Mouse (Mus musculus) 3T3-L1 (cell line): Measurements from ENCODE around the gene Nab2.

ENCODE experiments used
- DNase-seq: peaks from one replicate; pipeline ENCODE4 v3.0.0-alpha.2; 2015; ENCODE audit warnings: low read depth, low spot score

Nab2 gene

DNA sequence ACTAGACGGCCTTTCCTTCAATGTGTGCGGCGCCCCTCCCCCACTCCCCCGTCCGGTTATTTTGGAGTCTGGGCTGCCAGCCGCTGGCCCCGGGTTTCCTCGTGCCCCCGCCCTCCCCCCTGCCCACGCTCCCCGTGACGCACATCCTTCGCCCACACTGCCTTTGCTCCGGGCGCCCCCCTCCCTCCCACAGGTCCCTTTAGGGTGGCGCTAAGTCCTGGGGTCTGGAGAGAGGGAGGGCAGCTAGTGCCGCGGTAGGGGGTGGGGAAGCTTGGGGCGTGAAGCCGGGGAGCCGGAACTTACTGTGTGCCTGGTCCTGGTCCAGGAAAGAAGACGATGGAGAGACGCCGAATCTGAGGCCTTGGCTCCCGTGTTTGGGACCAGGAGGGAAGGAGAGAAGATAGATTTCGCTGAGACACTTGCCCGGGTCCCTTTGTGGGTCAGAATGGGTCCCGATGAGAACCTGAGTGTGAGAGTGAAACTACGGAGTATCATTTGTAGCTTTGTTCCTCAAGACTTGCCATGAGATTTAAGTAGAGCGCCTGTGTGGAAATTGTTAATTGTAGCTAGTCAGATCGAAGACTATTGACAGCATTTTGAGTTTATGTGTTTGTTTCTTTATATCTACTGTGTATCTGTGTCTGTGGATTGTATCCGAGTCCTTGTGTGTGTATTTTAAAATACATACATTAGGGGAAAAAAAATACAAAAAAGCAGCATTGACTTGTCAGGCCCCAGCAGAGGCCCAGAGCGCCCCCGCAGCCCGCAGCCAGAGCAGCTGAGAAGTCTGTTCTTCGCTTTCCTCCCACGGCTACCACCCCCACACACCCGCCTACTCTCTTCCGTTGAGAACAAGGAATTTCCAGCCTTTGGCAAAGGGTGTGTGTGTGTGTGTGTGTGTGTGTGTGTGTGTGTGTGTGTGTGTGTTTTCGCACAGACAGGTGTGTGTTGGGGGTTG is at the start of gene Nab2:
TSS of gene Nab2 (minus strand) at position 476 of the 958 bp plus-strand sequence.
- peak; percentile 93 for DNase-seq

DNA sequence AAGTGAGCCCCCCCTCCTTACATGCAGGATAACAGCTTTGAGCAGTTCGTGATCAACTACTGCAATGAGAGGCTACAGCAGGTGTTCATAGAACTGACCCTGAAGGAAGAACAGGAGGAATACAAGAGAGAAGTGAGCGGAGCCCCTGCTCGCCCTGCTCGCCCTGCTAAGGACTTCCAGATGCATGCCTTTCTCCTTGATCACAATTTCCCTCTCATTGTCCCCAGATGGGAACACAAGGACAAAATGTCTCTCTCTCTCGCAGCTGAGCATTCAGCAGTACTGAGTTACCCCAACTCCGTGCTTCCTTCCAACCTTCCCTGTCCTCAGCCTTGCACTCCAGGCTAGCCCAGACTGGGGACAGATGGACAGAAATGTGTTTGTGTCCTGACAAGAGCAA is 44.4 kb upstream of the Nab2 start:
- no peak for DNase-seq

DNA sequence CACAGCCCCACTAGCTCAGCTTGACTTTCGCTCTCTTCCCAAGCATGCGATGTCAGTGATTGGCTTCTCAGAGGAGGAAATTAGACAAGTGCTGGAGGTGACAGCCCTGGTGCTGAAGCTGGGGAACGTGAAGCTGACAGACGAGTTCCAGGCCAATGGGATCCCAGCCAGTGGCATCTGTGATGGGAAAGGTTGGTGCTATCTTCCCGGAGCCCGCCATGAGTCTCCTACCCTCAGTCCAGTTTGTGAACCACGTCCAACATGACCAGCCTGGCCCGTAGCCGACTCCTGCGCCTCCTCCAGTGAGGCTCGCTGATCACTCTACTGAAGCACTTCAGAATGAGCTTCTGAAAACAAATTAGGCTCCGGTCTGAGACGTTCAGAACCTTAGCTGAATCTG is 42.0 kb upstream of the Nab2 start:
- DNase-seq: no peak

DNA sequence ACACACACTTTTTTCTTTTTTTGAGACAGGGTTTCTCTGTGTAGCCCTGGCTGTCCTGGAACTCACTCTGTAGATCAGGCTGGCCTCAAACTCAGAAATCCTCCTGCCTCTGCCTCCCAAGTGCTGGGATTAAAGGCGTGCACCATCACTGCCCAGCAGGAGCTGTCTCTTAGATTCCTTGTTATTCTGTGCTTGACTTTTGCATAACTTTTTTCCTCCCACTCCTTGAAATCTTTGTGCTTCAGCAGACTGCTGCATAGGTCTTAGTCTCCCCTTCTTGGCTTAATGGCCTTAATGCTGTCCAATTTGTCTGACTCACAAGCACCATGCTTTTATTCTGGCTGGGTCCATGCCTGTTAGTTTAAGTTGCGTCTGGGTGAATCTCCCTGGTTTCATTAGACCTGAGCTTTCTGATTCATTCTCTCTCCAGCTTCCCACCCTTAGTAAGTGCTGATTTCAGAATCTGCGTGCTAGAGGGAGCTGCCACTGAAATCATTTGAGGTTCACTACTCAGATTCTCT is 40.5 kb upstream of the Nab2 start:
- DNase-seq: no peak

DNA sequence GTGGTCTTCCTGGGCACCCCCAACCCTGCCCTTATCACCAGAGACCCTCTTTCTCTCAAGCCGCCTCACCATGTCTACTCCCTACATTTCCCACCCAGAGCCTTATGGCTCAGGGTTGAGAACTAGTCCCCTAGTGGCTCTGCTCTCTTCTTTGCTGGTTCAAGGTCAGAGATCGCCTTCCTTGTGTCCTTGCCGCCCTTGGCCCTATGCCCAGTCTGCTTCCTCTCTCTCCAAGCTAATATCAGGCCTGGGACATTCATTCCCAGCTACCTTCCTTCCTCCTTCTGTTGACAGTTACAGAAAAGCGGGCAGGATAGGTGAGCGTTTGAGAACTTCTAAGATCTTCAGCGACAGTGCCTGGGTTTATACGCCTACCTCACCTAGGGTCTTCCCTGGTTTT is 39.4 kb upstream of the Nab2 start:
- DNase-seq: no peak

DNA sequence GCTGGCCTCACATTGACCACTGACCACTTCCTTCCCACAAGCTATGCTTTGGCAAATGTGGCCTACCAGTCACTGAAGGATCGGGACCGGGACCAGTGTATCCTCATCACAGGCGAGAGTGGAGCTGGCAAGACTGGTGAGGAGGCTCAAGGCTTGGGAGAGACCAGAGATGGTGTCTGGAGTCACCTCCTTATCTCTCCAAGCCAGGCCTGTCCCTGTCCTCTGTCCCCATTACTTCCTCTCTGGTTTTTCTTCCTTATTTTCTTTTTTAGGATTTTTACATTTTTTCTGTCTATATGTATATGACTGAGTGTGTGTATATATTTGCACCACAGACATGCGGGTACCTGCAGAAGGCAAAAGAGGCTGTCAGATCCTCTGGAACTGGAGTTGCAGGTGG is 37.4 kb upstream of the Nab2 start:
- no peak for DNase-seq

DNA sequence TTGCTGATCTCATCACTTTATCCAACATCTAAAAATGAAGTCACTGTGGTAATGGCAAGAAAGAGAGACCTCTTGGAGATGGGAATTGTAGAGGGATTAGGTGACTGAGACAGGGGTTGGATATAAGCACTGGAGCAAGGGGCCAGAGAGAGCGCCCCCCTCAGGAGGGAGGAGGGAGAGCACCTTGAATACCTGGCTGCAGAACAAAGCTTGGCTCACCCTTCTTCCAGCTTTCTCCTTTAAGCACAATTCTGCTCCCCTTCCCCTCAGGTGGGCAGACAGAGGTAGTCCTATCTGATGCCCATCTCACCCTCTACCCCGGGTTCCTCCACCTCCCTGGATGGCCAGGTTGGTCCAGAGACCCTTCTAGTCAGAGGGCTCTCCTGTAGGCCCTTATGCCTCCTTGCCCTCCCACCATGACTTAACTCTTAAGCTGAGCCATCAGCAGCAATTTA is 36.4 kb upstream of the Nab2 start, which contains the start of gene Myo1a:
TSS of gene Myo1a (plus strand) at position 405 of the 455 bp plus-strand sequence.
- no peak for DNase-seq

DNA sequence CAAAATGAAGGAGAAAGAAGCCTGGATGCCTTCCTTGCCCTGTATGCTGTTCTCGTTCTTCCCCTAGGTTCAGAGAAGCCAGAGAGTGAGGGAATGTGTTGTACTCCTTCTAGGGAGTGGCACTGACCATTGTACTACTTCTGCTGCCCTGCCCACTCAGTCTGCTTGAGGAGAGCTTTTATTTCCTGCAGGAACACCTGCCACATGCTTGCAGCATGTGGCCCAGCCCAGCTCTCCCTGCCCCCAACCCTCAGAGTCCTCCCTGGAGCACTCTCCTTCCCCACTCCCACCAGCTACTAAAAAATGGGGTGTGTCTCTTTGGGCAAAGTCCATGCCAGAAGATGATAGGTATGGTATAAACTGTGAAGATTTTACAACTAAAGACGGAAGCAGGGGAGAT is 35.9 kb upstream of the Nab2 start:
- no peak for DNase-seq

DNA sequence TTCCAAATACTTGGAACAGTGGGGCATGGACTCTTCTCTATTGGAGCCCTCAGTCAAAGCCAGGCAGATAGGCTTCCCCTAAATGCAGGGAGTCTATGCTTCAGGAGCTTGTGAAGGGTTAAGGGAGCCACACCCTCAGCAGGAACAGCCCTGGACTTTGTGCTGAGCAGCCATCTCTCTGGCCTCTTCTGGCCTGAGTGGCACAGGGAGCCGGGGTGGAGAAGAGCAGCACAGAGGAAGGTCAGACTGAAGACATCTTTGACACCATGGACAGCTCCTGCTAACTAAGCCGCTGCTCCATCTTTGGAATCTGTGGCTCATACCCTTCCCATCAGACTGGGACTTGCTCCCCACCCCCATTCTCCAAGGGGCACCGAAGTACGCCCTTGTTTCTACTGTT is 34.9 kb upstream of the Nab2 start:
- peak; percentile 29 for DNase-seq

DNA sequence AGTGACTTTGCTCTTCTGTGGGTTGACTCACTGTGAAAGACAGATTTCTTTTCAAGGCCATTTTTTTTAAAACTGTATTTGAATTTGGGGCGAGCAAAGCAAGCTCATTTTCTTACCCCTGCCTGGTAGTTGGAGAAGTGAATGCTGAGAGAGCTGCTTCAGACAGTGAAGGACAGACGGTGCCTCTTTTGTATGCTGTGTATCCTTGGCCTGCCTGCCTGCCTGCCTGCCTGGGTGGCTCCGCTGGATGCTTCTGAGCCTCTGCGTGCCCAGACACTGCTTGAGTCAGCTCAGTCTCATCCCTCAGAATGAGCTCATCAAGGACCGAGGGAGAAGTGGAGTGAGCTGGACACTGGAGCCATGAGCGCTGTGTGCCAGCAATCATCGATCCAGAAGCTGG is 30.6 kb upstream of the Nab2 start:
- DNase-seq: no peak

DNA sequence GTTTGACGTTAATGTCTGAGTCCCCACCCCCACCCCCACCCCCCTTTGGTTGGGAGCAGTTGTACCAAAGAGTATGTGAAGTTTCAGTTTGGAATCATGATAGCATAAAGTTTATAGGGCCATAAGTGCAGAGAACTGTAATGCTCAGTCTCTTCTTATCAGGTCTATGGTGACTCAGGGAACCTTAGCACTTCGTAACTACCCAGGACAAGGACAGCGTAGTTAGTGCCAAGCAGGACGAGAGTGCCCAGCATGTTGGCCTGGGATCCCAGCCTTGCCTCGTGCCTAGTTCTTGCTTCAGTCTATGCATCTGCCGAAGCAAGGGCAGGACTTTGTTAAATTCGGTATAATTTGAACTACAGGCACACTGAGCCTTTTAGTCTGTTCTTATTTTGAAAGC is 27.4 kb upstream of the Nab2 start:
- no peak for DNase-seq

DNA sequence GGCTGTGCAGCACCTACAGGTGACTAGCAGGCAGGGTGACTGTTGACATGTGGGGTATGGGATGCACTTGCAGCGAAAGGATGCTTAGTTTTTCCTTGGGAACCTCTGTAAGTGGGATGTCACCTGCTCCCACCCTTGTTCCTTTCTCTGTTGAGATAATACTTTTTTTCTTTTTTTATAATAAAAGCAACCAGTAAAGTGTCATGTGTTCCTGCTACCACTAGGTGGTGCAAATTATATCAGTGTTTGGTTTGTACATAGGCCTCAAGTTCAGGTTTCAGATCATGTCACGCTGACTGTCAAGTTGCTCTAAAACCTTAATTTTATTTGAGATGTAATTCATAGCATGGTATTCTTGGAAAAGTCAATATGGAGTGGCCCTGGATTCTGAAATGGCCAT is 26.3 kb upstream of the Nab2 start:
- DNase-seq: peak; percentile 55

DNA sequence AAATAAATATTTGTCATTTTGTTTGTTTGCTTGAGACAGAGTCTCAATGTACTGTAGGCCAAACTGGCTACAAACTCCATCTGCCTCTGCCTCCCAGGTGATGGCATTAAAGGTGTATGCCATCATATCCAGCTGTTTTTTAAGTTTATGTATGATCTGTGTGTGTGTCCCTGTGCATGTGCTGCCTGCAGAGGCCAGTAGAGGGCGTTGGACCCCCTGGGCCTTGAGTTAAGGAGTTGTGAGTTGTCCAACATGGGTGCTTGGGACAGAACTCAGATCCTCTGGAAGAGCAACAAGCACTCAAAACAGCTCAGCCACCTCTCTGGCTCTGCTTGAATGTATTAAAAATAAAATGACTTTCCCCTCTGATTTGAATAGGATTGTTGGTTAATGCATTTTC is 22.7 kb upstream of the Nab2 start:
- no peak for DNase-seq

DNA sequence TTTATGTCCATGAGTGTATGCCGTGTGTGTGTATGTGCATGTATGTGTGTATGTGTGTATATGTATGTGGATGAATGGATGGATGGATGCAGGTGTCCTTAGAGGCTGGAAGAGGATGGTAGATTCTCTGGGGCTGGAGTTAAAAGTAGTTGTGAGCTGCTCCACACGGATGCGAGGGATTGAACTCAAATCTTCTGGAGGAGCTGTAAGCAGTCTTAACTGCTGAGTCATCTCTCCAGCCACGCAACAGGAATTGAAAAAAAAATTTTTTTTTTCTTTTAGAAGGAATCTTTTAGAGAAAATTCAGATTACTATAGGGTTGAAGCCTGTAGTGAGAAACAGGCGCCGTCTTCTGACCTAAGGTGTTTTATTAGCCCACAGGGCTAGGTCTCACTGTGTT is 14.5 kb upstream of the Nab2 start:
- DNase-seq: peak; percentile 60

DNA sequence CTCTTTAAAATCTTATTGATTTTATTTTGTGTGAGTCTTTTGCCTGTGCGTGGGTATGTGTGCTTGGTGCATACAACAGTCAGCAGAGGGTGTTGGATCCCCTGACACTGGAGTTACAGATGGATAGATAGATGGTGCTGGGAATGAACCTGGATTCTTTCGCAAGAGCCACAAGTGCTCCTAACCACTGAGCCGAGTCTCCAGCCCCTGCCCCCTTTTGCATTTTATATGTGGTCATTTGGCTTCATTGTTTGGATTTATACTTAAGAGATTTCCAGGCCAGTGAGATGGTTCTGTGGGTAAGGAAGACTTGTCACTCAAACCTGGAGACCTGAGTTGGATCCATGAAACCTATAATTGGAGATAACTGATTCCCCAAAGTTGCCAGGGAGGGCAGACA is 11.5 kb upstream of the Nab2 start:
- no peak for DNase-seq

DNA sequence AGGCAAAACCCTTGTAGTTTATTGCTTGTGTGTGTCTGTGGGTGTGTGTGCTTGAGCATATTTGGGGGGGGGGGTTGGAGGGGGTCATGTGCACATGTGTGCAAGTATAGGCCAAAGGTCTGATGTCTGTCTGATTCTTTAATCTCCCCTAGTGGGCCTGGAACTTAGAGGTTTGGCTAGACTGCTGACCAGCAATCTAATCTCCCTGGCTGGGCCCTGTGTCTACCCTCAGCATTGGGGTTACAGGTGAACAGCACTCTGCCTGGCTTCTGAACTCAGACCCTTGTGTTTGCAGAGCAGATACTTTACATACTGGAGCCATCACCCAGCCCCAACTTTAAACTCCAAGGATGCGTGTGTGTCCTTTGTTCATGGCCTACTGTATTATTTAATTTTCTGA is 10.8 kb upstream of the Nab2 start:
- no peak for DNase-seq

DNA sequence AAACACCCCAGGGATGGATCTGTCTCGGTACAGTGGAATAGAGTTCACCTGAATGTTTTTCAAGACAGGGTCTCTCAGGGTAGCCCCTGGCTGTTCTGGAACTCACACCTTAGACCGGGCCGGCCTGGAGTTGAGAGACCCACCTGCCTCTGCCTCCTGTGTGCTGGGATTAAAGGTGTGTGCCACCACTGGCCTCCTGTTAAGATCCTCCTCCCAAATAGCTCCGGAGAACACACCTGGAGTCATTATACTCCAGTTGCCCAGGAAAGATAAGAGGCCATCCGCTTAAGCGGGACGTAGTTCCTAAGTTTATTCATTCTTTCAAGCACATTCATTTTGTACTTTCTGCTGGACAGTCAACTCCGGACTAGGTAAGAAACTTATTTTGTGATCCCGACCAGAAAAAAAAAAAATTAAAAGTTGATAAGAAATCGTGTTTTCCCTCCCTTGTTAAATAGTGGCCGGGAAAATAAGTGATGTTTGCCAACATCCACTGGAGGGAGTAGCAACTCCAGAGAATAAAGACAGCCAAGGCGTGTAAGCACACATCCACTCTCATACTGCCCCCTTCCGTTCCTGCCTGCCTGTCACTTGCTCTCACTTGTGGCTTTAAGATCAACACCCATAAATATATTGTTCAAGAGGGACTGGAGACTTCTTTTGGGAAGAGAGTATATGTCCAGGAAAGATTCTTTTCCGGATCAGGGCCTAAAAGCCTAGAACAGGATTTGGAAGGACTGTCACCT is 9.4 kb upstream of the Nab2 start:
- peak; percentile 95 for DNase-seq

DNA sequence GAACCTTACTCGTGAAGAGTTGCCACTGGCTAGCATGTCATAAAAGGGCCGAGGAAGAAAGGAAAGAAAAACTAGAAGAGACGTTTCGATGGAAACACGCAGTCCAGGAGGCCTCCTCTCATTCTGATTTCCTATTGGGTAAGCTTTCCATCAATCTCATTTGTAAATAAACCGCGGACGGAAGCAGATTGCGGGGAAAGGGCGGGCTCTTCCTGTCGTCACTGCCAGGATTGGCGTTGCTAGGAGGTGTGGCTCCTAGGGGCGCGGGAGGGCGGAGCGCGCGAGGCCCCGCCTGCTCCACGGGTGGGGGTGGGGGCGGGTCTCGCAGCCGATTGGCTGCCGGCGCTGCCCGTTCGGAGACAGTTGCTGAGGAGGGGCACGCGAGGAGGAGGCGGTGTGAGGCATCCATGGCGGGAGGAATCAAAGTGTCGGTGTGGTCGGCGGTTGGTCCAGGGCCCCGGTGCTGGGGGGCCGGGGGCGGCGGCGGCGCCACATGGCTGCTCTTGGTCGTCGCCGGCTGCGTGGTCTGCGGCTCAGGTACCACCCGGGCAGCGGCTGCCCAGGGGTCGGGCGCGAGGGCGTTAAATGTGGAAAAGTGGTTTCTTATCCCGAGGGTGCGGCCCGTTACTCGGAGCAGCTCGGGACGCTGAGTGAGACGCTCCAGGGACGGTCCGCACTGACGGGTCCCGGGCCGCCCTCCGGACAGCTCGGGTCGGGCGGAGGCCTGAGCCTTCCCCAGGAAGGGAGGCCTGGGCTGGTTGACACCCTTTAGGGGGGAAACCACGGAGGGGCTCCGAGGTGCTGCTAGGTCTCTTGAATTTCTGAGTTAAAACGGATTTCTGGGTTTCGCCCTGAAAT is 8.6 kb upstream of the Nab2 start:
- peak; percentile 98 for DNase-seq

DNA sequence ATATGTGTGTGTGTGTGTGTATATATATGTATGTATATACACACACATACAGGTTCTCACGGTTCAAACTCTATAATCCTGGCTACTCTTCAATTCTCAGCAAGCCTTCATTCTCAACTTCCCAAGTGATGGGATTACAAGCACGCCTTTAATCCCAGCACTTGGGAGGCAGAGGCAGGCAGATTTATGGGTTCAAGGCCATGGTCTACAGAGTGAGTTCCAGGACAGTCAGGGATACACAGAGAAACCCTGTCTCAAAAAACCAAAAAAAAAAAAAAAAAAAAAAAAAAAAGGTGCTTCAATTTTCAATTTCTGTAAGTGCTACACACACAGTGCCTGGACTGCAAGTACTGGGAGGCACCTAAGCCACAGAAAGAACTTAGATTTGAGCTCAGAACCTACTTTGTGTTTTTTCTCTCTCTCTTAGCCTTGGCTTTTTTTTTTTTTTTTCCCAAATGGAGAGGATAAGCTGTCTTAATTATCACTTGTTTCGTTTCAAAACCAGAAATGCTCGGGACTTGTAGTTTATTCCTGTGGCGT is 7.6 kb upstream of the Nab2 start:
- peak; percentile 22 for DNase-seq

DNA sequence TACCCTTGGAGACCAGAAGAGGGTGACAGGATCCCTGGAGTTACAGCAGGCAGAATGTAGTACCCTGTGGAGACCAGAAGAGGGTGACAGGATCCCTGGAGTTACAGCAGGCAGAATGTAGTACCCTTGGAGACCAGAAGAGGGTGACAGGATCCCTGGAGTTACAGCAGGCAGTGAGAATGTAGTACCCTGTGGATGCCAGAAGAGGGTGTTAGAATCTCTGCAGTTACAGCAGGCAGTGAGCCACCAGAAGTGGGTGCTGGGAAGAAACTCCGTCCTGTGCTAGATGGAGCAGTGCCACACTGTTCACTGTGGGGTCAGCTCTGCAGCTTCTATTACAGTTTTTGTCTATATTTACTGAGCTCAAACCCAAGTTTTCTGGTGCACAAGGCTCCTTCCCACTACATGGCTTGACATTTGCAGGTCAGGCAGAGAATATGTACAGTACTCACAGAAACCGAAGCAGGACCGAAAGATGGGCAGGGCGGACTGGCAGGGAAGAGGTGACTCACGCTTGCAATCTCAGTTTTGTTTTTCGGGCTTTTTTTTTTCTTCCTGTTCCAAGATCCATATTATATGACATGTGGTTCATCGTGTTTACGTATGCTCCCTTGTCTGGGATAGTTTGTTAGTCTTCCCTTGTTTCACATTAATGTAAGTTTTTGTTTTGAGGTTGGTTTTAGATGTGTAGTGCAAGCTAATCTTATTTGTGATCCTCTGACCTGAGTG is 6.6 kb upstream of the Nab2 start:
- DNase-seq: peak; percentile 96
